Mouse (Mus musculus) cerebellum, postnatal 4 days (tissue): Measurements from ENCODE around the gene Pnp2.
"Not testable (repeated sequence)": the region's sequence is repeated elsewhere in the genome, so short reads cannot be mapped to it uniquely, and the experiment has no call there.

Experiments
- DNase-seq, 2 experiments: peaks; one replicate each; pipeline ENCODE4 v3.0.0; 2022; ENCODE audit warnings: low spot score in 2 of 2, mixed read lengths in 1 of 2

The Pnp2 gene

DNA sequence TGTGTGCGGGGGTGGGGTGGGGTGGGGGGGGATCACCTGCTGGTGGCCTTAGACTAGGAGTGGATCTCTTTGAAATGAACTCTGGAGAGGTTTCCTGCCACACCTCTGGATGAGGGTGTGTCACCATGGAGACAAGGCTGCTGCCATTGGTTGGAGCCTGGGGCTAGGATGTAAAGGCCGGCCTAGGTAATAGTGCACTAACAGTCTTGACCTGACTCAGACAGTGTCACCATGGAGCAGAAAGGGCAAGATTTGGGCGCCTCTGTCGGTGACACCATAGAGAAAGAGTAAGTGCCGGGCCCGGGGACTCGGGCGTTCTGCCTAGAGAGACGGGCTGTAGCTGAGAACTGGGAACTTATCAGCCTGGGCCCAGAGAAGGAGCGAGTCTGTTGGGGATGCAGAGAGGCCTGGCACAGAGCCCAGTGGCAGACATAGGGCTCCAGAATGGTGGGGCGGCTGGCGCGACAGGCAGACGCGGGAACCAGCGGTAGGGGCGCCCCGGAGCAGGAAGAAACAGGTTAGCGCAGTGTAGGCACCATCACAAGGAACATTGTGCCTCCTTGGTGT is at the start of gene Pnp2:
Gene Pnp2 (plus strand): TSS at position 51 of the 567 bp plus-strand sequence.
- DNase-seq = peak in 1 of 2 experiments; percentile 65

DNA sequence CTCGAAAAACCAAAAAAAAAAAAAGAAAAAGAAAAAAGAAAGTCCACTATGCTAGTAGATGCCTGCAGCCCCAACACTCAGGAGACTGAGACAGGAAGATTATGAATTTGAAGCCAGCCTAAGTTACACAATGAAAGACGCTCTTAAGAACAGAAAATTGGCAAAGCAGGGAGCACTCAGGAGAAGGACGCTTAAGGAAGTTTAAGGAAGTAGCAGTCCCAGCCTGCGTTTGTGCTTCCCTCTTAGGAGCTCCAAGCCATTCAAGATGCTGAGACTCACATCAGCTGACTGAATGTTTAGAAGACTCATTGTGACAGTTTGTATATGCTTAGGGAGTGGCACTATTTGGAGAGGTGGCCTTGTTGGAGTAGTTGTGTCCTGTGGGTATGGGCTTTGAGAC is 47.7 kb upstream of the Pnp2 start:
- DNase-seq = no peak

- no peak for DNase-seq
These were observed 44.4 kb upstream of the Pnp2 start for GRCm38 (mm10) chr14:50911356-50911755.

- DNase-seq = not testable (repeated sequence)
These were observed 32.4 kb upstream of the Pnp2 start for GRCm38 (mm10) chr14:50923437-50923836.

GRCm38 (mm10) chr14:50924281-50925064 is 31.3 kb upstream of the Pnp2 start, which contains the start of the genes Osgep and Apex1:
Gene Osgep (minus strand): TSS chr14:50924893.
Gene Apex1 (plus strand): TSS chr14:50924968.
- DNase-seq = peak; percentile 94 to 97

DNA sequence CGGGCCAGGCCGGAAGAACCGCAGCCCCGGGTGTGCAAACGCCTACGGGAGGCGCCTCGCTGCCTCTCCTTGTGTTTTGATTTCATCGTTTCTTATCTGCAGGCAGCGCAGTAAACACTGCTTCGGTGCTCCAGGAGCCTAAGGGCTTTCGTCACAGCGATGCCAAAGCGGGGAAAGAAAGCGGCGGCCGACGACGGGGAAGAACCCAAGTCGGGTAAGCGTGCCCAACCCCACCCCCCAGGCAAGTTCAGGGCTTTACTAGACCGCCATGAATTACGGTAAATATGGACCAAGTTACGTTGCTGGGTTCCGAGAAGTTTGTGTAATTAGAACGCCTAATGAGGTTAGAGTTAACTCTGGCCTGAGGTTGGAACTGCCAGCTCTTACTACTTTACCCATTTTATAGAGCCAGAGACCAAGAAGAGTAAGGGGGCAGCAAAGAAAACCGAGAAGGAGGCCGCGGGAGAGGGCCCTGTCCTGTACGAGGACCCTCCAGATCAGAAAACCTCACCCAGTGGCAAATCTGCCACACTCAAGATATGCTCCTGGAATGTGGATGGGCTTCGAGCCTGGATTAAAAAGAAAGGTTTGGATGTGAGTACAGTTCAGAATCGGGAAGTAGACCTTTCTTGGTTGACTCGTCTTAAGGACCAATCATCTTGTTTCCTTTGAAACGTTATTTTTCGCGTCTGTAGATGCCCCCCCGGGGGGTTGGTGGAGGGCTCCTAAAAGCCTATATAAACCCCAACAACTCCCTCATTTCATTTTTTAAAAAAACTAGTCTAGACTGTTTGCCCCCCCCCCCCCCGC is 30.5 kb upstream of the Pnp2 start:
- DNase-seq = no peak

DNA sequence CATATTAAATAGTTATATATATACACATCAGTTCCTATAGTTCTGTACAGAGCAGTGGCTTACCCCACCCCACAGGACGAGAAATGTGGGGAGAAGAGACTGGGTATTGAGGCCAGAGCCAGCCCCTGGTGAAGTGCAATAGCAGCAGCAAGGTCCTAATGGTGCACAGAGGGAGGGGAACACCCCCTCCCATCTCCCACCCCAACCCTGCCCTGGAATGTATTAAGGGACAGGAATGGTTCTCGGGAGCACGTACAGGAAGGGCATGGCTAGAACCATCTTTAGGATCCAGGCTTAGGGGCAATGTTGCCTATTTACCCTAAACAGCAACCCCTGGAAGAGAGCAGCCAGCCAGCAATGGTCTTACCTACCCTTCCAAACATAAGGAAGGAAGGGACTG is 28.4 kb upstream of the Pnp2 start:
- no peak for DNase-seq

- DNase-seq = peak in 1 of 2 experiments; percentile 12
These were observed 25.8 kb upstream of the Pnp2 start for GRCm38 (mm10) chr14:50929951-50930350.

GRCm38 (mm10) chr14:50930377-50930753 is 25.4 kb upstream of the Pnp2 start:
- no peak for DNase-seq

- peak; percentile 97 to 98 for DNase-seq
These were observed 24.9 kb upstream of the Pnp2 start, which contains the start of the genes Pip4p1 and Pnp for GRCm38 (mm10) chr14:50930754-50931492. Gene Pip4p1 (minus strand): TSS chr14:50930856. Gene Pnp (plus strand): TSS chr14:50931082.

- DNase-seq = no peak
These were observed 24.2 kb upstream of the Pnp2 start for GRCm38 (mm10) chr14:50931493-50932020.

DNA sequence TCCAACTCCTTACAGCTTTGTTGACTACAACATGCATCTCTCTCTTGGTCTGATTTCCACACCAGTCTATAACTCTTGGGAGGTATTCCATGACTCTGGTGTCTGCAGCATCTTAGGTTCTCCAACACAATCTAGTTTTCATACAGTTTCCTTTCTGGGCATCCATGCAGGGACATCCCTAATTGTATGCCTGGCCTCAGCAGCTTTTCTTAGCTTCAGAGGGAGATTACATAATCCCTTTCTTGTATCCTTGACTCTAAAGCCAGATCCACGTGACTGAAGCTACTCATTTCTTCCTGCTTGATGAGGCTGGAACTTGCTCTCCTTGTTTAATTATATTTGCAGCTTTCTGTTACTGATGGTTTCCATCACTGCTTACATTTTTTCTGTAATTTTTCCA is 19.1 kb upstream of the Pnp2 start:
- DNase-seq = no peak

GRCm38 (mm10) chr14:50938119-50938908 is 17.5 kb upstream of the Pnp2 start:
- no peak for DNase-seq

DNA sequence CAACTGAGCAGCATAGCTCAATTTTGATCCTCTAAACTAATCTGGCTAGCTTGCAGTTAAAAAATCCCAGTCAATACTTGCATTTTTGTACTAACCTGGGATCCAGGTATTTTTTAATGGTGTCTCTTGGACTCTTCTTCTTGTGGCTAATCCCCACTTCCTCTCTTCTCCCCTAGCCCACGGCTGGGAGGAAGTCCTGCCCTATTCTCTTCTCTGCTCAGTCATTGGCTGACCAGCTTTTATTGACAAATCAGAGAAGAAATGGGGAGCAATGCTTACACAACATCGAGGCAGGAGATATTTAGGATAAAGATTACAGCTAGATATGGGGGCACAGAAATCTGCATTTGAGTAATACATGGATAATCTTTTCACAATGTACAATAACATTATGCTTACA is 16.9 kb upstream of the Pnp2 start:
- DNase-seq = no peak

GRCm38 (mm10) chr14:50943932-50944667 is 11.7 kb upstream of the Pnp2 start, which contains the start of gene Gm49342:
Gene Gm49342 (plus strand): TSS chr14:50944517.
- DNase-seq = peak; percentile 74 to 89

- not testable (repeated sequence) for DNase-seq
These were observed 11.1 kb upstream of the Pnp2 start for GRCm38 (mm10) chr14:50944668-50945033.

DNA sequence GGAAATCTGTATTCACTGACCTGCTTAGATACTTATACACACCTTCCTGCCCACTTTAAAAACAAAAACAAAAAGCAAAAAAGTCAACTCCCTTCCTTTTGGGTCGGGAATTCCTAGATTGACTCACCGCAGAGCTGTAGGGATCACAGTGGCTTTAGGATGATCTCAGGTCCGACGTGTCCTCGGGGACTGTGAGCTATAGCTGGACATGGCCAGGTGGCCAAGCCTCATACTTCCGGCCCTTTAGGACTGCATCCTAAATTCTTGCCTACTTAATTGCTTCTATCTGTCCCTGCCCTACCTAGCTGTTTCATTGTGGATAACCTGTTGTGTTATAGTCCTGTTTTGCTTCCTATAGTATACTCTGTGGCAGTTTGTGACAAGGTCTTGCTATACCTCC is 10.7 kb upstream of the Pnp2 start:
- DNase-seq = not testable (repeated sequence)

GRCm38 (mm10) chr14:50945526-50945925 is 10.3 kb upstream of the Pnp2 start:
- not testable (repeated sequence) for DNase-seq

GRCm38 (mm10) chr14:50955487-50955886 is 305 bp upstream of the Pnp2 start:
- DNase-seq = no peak

- DNase-seq = not testable (repeated sequence)
These were observed 932 bp downstream of the Pnp2 start for GRCm38 (mm10) chr14:50956724-50957123.
